Mouse (Mus musculus) ES-E14 (cell line): ENCODE results near the gene Gp1bb.

Experiments used
- CHD2 ChIP-seq: IDR thresholded peaks from 2 replicates; pipeline ENCODE4 v1.6.1; 2014; ENCODE audit warnings: mild to moderate bottlenecking, low read depth, low read length, inconsistent platforms
- HCFC1 ChIP-seq: IDR thresholded peaks from 2 replicates; pipeline ENCODE4 v1.6.1; 2012; ENCODE audit warnings: low read length, inconsistent platforms, borderline replicate concordance; ENCODE audit not compliant: insufficient read depth
- MAFK ChIP-seq: IDR thresholded peaks from 2 replicates; pipeline ENCODE4 v1.6.1; 2014; ENCODE audit warnings: mild to moderate bottlenecking, low read depth, low read length, inconsistent platforms; ENCODE audit not compliant: insufficient read depth
- ZC3H11A ChIP-seq: IDR thresholded peaks from 2 replicates; pipeline ENCODE4 v1.6.1; 2012; ENCODE audit warnings: low read depth, mild to moderate bottlenecking, inconsistent platforms, low read length, borderline replicate concordance

GRCm38 (mm10) chr16:18636804-18637203, 14.6 kb upstream of the Gp1bb start:
- TF ChIP-seq HCFC1 = no peak
- TF ChIP-seq MAFK = no peak
- no peak for TF ChIP-seq CHD2
- TF ChIP-seq ZC3H11A = no peak
